Mouse (Mus musculus): ENCODE data around the gene Catsper1. TPM values are rescaled to one million over a fixed set of nuclear protein-coding genes. Genes with fewer than 3 reads are reported as not detected.

The Catsper1 gene
- not detected in 2 replicates for polyA plus RNA-seq (2015; fragmentation: Nextera tagmentation; extraction: Ambion mirVana)

GRCm38 (mm10) chr19:5335441-5335840 lies at the start of gene Catsper1:
TSS of gene Catsper1 (plus strand) at chr19:5335741.

GRCm38 (mm10) chr19:5294972-5295735 lies 40.4 kb upstream of the Catsper1 start, which contains the start of gene Sf3b2:
TSS of gene Sf3b2 (minus strand) at chr19:5295455.

GRCm38 (mm10) chr19:5297903-5298800 lies 37.4 kb upstream of the Catsper1 start, which contains the start of gene Gal3st3:
TSS of gene Gal3st3 (plus strand) at chr19:5298331.

GRCm38 (mm10) chr19:5349502-5349873 lies 13.9 kb downstream of the Catsper1 start, which contains the start of gene Cst6:
TSS of gene Cst6 (minus strand) at chr19:5349574.

GRCm38 (mm10) chr19:5366175-5367052 lies 30.9 kb downstream of the Catsper1 start, which contains the start of gene Eif1ad:
TSS of gene Eif1ad (plus strand) at chr19:5366741.

GRCm38 (mm10) chr19:5367053-5367359 lies 31.5 kb downstream of the Catsper1 start, which contains the start of gene Banf1:
TSS of gene Banf1 (minus strand) at chr19:5367168.

GRCm38 (mm10) chr19:5388588-5389242 lies 53.2 kb downstream of the Catsper1 start, which contains the start of gene Sart1:
TSS of gene Sart1 (minus strand) at chr19:5388703.

Other genes starting within 250 kb of the Catsper1 start
- 83.2 and 106 TPM in 2 replicates for gene Yif1a, start 247.2 kb upstream of the Catsper1 start, polyA plus RNA-seq (2015; fragmentation: Nextera tagmentation; extraction: Ambion mirVana)
- 19.6 and 30.8 TPM in 2 replicates for gene Cnih2, start 237.2 kb upstream of the Catsper1 start, polyA plus RNA-seq (2015; fragmentation: Nextera tagmentation; extraction: Ambion mirVana)
- 213 and 238 TPM in 2 replicates for gene Rab1b, start 228.7 kb upstream of the Catsper1 start, polyA plus RNA-seq (2015; fragmentation: Nextera tagmentation; extraction: Ambion mirVana)
- 14.0 and 16.2 TPM in 2 replicates for gene Klc2, start 217.2 kb upstream of the Catsper1 start, polyA plus RNA-seq (2015; fragmentation: Nextera tagmentation; extraction: Ambion mirVana)
- 13.0 and 16.0 TPM in 2 replicates for gene Pacs1, start 62.6 kb upstream of the Catsper1 start, polyA plus RNA-seq (2015; fragmentation: Nextera tagmentation; extraction: Ambion mirVana)
- 149 and 197 TPM in 2 replicates for gene Sf3b2, start 40.3 kb upstream of the Catsper1 start, polyA plus RNA-seq (2015; fragmentation: Nextera tagmentation; extraction: Ambion mirVana)
- gene Gal3st3, start 37.4 kb upstream of the Catsper1 start, polyA plus RNA-seq (2015; fragmentation: Nextera tagmentation; extraction: Ambion mirVana) = 0.55 and 1.7 TPM in 2 replicates
- gene Cst6, start 13.8 kb downstream of the Catsper1 start, polyA plus RNA-seq (2015; fragmentation: Nextera tagmentation; extraction: Ambion mirVana) = 3.2 and 5.0 TPM in 2 replicates
- gene Eif1ad, start 31.0 kb downstream of the Catsper1 start, polyA plus RNA-seq (2015; fragmentation: Nextera tagmentation; extraction: Ambion mirVana) = 23.8 and 31.0 TPM in 2 replicates
- 194 and 261 TPM in 2 replicates for gene Banf1, start 31.4 kb downstream of the Catsper1 start, polyA plus RNA-seq (2015; fragmentation: Nextera tagmentation; extraction: Ambion mirVana)
- gene Sart1, start 53.0 kb downstream of the Catsper1 start, polyA plus RNA-seq (2015; fragmentation: Nextera tagmentation; extraction: Ambion mirVana) = 36.8 and 43.5 TPM in 2 replicates
- gene Tsga10ip, start 66.8 kb downstream of the Catsper1 start, polyA plus RNA-seq (2015; fragmentation: Nextera tagmentation; extraction: Ambion mirVana) = not detected in 2 replicates
- 284 and 285 TPM in 2 replicates for gene Drap1, start 89.2 kb downstream of the Catsper1 start, polyA plus RNA-seq (2015; fragmentation: Nextera tagmentation; extraction: Ambion mirVana)
- 42.0 and 47.6 TPM in 2 replicates for gene AI837181, start 89.4 kb downstream of the Catsper1 start, polyA plus RNA-seq (2015; fragmentation: Nextera tagmentation; extraction: Ambion mirVana)
- gene Fosl1, start 111.8 kb downstream of the Catsper1 start, polyA plus RNA-seq (2015; fragmentation: Nextera tagmentation; extraction: Ambion mirVana) = not detected in 2 replicates
- 12.7 and 16.2 TPM in 2 replicates for gene Ccdc85b, start 122.2 kb downstream of the Catsper1 start, polyA plus RNA-seq (2015; fragmentation: Nextera tagmentation; extraction: Ambion mirVana)
- gene Fibp, start 124.9 kb downstream of the Catsper1 start, polyA plus RNA-seq (2015; fragmentation: Nextera tagmentation; extraction: Ambion mirVana) = 92.0 and 126 TPM in 2 replicates
- 0.36 and 1.1 TPM in 2 replicates for gene Ctsw, start 132.8 kb downstream of the Catsper1 start, polyA plus RNA-seq (2015; fragmentation: Nextera tagmentation; extraction: Ambion mirVana)
- 77.3 and 88.0 TPM in 2 replicates for gene Efemp2, start 138.2 kb downstream of the Catsper1 start, polyA plus RNA-seq (2015; fragmentation: Nextera tagmentation; extraction: Ambion mirVana)
- gene Mus81, start 152.7 kb downstream of the Catsper1 start, polyA plus RNA-seq (2015; fragmentation: Nextera tagmentation; extraction: Ambion mirVana) = 18.1 and 22.0 TPM in 2 replicates
- 1,277 and 1,424 TPM in 2 replicates for gene Cfl1, start 154.7 kb downstream of the Catsper1 start, polyA plus RNA-seq (2015; fragmentation: Nextera tagmentation; extraction: Ambion mirVana)
- not detected in 2 replicates for gene 1700020D05Rik, start 168.0 kb downstream of the Catsper1 start, polyA plus RNA-seq (2015; fragmentation: Nextera tagmentation; extraction: Ambion mirVana)
- gene Snx32, start 174.8 kb downstream of the Catsper1 start, polyA plus RNA-seq (2015; fragmentation: Nextera tagmentation; extraction: Ambion mirVana) = 14.4 and 16.0 TPM in 2 replicates
- 0.36 and 0.41 TPM in 2 replicates for gene Ovol1, start 224.9 kb downstream of the Catsper1 start, polyA plus RNA-seq (2015; fragmentation: Nextera tagmentation; extraction: Ambion mirVana)
- gene Ap5b1, start 232.3 kb downstream of the Catsper1 start, polyA plus RNA-seq (2015; fragmentation: Nextera tagmentation; extraction: Ambion mirVana) = 1.0 and 4.3 TPM in 2 replicates

Data from adrenal gland, postnatal 0 days (tissue).